Mouse (Mus musculus): ENCODE measurements around the gene Prm3.

GRCm38 (mm10) chr16:10824536-10824935 is 33.8 kb upstream of the Prm3 start:
- TF ChIP-seq CTCF (IDR thresholded peaks at IDR 0.05), result no peak
- TF ChIP-seq EP300 (IDR thresholded peaks at IDR 0.05), result no peak

All from lung, postnatal 0 days (tissue).